ENCODE assay signal across 8 mouse cellular contexts in genomic region chr15:100551326-100552307, GRCm38 (mm10). TPM values are rescaled to one million over a fixed set of nuclear protein-coding genes. Genes with fewer than 3 reads are reported as not detected.
DNase-seq lines count a peak whose midpoint lies in the region; ATAC-seq lines count a peak whose summit lies in the region.

TSS of gene Tfcp2 (minus strand) at chr15:100552008.

- peak within 1 kb of the TSS; percentile 64 for H3K9ac ChIP-seq in intestine, embryonic 14.5 days (ENCODE audit: low read length)

- H3K9me3 ChIP-seq in intestine, embryonic 14.5 days (ENCODE audit: control insufficient read depth, low read length), result no peaks in the 10 kb centered on the region

- ATAC-seq in intestine, embryonic 14.5 days (replicated peaks; ENCODE audit: low FRiP score, low TSS enrichment, low read depth), result peak; percentile 99

- H3K36me3 ChIP-seq in intestine, embryonic 14.5 days (ENCODE audit: control insufficient read depth, insufficient read depth, low read length), result peaks cover 9% of the 10 kb centered on the region

- H3K4me1 ChIP-seq in intestine, embryonic 14.5 days (replicated peaks; ENCODE audit: control insufficient read depth, insufficient read depth, low read length), result 0 out of 2 replicates have a peak, but pooled peaks cover 5% of the 10 kb centered on the region

- no peaks in the 10 kb centered on the region for H3K27me3 ChIP-seq in intestine, embryonic 14.5 days (replicated peaks; ENCODE audit: control insufficient read depth, insufficient read depth, low read length)

- under 1% methylated on average over 80 of the region's 84 CpGs for WGBS in intestine, embryonic 14.5 days

- H3K4me2 ChIP-seq in intestine, embryonic 14.5 days (ENCODE audit: low read length), result peak within 1 kb of the TSS; percentile 81

- peak within 1 kb of the TSS; percentile 72 for H3K27ac ChIP-seq in intestine, embryonic 14.5 days (ENCODE audit: low read depth)

- intact Hi-C loops in left cerebral cortex, postnatal 14 days (cut with DNase I), result loop anchor here (5.0 to 10.0 kb wide), 3 partner anchors 46 to 133 kb away; partner anchors contain the start of genes Cela1, Dazap2 and Pou6f1

- H3K4me3 ChIP-seq in intestine, embryonic 14.5 days (ENCODE audit: low read depth, low read length), result peak within 1 kb of the TSS; percentile 65

- DNase-seq in adrenal gland, adult 18-20 months (ENCODE audit: low spot score in 2 of 2), result peak; percentile 94 to 96
- peak; percentile 98 for DNase-seq in embryo, embryonic 11 days
- peak; percentile 99 for DNase-seq in gastrocnemius, postnatal 25 days
- DNase-seq in intestine, embryonic 14.5 days (ENCODE audit: low spot score), result peak; percentile 98
- DNase-seq in left cerebral cortex, postnatal 14 days (ENCODE audit: low spot score in 2 of 2), result peak; percentile 99
- DNase-seq in mesoderm, embryonic 11.5 days (ENCODE audit: low read depth, low spot score), result peak; percentile 98
- peak; percentile 99 for DNase-seq in right cerebral cortex, postnatal 36 days (ENCODE audit: low spot score in 2 of 2)
- peak; percentile 99 for DNase-seq in yolk sac, embryonic 10.5 days (ENCODE audit: low spot score)

RNA-seq across cellular contexts. Expression of gene Tfcp2, which starts in this region (rescaled TPM):
- total RNA-seq in adrenal gland, adult 18-20 months (2021), result 10 to 100 TPM; 16.6 to 17.6 TPM
- 10 to 100 TPM in 1 of 2 experiments, 1 to 10 TPM in 1; 9.3 to 11.1 TPM for total RNA-seq in gastrocnemius, postnatal 25 days (2021)
- polyA plus RNA-seq in intestine, embryonic 14.5 days (2014; fragmentation: Nextera tagmentation; extraction: Ambion mirVana), result 20.0 and 23.7 TPM in 2 replicates
- 10 to 100 TPM; 28.4 to 29.2 TPM for total RNA-seq in left cerebral cortex, postnatal 14 days (2021)

Comparison
In these comparisons a context has a peak if more than half of its experiments do, and no peak if none do; other contexts are left out.
1. Peak in every context shown above with its lines: DNase-seq, ATAC-seq, H3K4me3 ChIP-seq and H3K27ac ChIP-seq.